Mouse (Mus musculus): ENCODE measurements around the gene Gm26602. TPM values are rescaled to one million over a fixed set of nuclear protein-coding genes. Genes with fewer than 3 reads are reported as not detected.

The Gm26602 gene
- polyA plus RNA-seq, 1 experiment from 2014 or later = 1.1 TPM

DNA sequence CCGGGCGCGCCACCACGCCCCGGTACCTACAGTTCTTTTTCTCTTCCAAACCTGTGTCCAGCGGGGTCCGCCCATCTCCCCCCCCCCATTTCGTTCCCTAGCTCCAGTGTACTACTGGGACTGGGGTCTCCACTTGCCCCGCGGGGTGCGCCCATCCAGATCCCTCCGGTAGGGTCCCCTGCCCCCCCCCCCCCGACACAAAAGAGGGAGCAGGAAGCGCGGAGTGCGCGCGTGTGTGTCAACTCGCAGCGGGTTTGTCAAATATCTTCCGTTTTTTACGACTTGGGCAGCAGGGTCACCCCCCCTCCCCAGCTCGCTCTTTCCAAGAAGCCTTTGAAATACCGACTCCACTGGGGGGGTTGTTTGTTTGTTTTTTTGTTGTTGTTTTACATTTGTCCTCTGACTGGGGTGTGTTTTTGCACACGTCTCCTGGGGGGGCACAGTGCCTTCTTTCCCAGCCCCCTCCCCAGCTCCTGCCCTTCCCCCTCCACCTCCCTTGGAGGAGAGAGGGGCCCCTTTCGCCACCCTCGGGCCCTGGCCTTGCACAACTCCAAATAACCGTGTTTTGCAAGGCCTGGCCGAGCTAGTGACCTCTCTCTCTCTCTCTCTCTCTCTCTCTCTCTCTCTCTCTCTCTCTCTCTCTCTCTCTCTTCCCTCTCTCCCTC lies 17.5 kb downstream of the Gm26602 start:
- no peak for DNase-seq (ENCODE audit: low spot score)
- WGBS = under 1% methylated on average over 28 of the region's 29 CpGs

DNA sequence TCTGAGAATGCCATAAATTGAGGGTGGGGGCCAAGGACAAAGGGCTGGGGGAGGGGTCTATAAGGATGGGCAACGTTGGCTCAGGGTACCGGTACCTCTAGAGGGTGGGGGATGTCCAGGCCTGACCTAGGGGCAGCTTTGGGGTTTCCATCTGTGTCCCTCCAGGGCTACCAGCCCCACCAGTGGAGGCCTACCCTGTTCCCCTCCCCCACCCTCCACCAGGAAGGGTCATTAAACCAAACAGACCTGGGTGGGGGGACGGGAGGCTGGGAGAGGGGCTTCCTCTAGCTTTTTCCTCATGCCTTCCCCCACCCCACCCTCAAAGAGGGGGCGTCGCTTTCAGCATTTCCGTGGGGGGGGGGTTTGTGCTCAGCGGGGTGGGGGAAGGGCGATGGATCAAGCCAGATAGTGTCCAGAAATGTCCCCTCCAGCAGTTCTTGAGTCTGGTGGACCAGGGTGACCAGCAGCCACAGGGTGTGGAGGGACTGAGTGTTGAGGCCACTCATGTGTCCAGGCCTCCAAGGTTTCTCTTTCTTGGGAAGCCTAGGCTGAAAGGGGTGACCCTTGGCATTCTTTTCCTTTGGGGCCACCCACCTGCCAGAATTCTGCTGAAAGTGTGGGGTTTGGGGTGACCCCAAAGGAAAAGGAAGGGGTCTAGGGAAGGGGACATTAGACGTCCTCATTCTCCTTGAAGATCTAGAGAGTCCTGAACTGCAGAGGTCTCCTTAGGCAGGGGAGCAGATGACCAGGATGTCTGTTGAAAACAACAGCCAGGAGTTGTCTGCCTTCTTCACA lies 18.4 kb downstream of the Gm26602 start:
- Histone ChIP-seq H3K4me1 (replicated peaks; ENCODE audit: control insufficient read depth, insufficient read depth, low read length) (peaks cover 29% of the 10 kb centered on the region), H3K27me3 (ENCODE audit: control insufficient read depth, insufficient read depth, low read length) (no peaks in the 10 kb centered on the region), H3K4me2 (replicated peaks) (peak overlapping the region; percentile 81), H3K36me3 (replicated peaks; ENCODE audit: control insufficient read depth, insufficient read depth) (peaks cover 20% of the 10 kb centered on the region), H3K9me3 (ENCODE audit: control insufficient read depth, low read length) (no peaks in the 10 kb centered on the region), H3K9ac (peak overlapping the region; percentile 84), H3K4me3 (replicated peaks; ENCODE audit: low read length) (peak overlapping the region; percentile 86), H3K27ac (peak overlapping the region; percentile 91; the same call in 1 of the 2 replicates)
- no peak for ATAC-seq (ENCODE audit: low FRiP score)
- no peak for DNase-seq (ENCODE audit: low spot score)
- WGBS = 33% methylated on average over 9 of the region's 9 CpGs

More for the DNA sequence above, 17.5 kb downstream of the Gm26602 start:
- H3K4me2 ChIP-seq (replicated peaks) = peak overlapping the region; percentile 81
- H3K9me3 ChIP-seq (ENCODE audit: control insufficient read depth, low read length) = no peaks in the 10 kb centered on the region
- peak overlapping the region; percentile 91 for H3K27ac ChIP-seq
- H3K27me3 ChIP-seq (ENCODE audit: control insufficient read depth, insufficient read depth, low read length) = peaks cover 6% of the 10 kb centered on the region
- peaks cover 13% of the 10 kb centered on the region for H3K36me3 ChIP-seq (replicated peaks; ENCODE audit: control insufficient read depth, insufficient read depth)
- H3K4me3 ChIP-seq (replicated peaks; ENCODE audit: low read length) = peak overlapping the region; percentile 86
- no peak for ATAC-seq (ENCODE audit: low FRiP score)
- H3K4me1 ChIP-seq (replicated peaks; ENCODE audit: control insufficient read depth, insufficient read depth, low read length) = peaks cover 27% of the 10 kb centered on the region
- H3K9ac ChIP-seq = peak overlapping the region; percentile 84

DNA sequence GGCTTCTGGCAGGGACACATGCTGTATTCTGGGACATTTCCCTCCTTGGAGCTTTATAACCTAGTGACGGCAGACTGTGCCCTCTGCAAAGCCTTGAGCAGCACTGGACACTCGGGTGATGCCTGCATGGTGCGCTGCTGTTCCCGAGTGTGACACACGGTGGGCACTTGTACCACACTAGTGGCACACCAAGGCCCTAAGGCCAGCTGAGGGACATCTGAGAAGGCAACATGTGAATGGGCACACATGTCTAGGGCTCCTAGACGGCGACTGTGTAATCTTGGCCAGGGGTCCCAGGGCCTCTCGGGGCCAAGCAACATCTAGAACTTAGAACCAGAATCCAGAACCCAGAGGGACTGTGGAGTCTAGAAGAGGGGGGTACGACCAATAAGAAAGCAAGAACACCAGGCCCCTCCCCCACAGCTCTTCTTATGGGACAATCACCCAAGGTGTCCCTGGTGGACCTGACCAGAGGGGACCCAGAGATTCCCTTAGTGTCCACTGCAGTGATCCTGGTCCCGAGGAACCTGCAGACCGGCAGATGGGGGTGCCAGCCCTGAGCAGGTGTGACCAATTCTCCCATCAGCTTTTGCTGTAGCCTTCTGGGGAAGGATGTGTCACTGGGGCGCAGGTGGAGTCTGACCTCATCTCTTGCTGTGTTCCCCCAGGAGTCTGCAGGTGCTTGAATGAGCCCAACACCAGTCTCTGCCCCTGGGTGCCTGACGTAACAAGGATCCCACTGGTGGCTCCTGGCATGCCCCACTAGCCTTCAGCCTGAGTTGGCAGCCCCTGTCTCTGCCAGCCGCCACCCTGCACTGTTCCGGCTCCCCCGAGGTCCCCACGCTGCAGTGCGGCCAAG lies 19.5 kb downstream of the Gm26602 start:
- Histone ChIP-seq H3K4me2 (replicated peaks) (peak overlapping the region; percentile 81; the same call in 1 of the 2 replicates), H3K4me3 (replicated peaks; ENCODE audit: low read length) (peak overlapping the region; percentile 3; the same call in 1 of the 2 replicates), H3K27ac (no peak overlapping the region), H3K9ac (peak overlapping the region; percentile 13; the same call in 1 of the 2 replicates), H3K9me3 (ENCODE audit: control insufficient read depth, low read length) (no peaks in the 10 kb centered on the region), H3K36me3 (replicated peaks; ENCODE audit: control insufficient read depth, insufficient read depth) (peaks cover 23% of the 10 kb centered on the region), H3K4me1 (replicated peaks; ENCODE audit: control insufficient read depth, insufficient read depth, low read length) (peaks cover 32% of the 10 kb centered on the region), H3K27me3 (ENCODE audit: control insufficient read depth, insufficient read depth, low read length) (no peaks in the 10 kb centered on the region)
- DNase-seq (ENCODE audit: low spot score) = no peak
- ATAC-seq (ENCODE audit: low FRiP score) = no peak
- WGBS = 78% methylated on average over 18 of the region's 18 CpGs

DNA sequence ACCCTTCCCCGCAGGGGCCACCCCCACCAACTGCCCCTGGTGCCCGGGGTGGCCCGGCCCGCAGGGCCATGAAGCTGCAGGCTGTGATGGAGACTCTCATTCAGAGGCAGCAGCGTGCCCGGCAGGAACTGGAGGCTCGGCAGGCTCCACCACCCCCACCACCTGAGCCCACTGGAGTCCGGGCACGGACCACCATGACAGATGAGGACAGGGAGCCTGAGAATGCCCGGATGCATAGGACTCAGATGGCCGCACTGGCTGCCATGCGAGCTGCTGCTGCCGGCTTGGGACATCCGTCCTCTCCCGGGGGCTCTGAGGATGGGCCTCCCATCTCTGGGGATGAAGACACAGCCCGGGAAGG lies 20.1 kb downstream of the Gm26602 start:
- H3K4me3 ChIP-seq (replicated peaks; ENCODE audit: low read length) = 0 out of 2 replicates have a peak overlapping the region, but pooled peaks have one; percentile 3
- peak overlapping the region; percentile 13; the same call in 1 of the 2 replicates for H3K9ac ChIP-seq
- no peak overlapping the region for H3K27ac ChIP-seq
- peaks cover 23% of the 10 kb centered on the region for H3K36me3 ChIP-seq (replicated peaks; ENCODE audit: control insufficient read depth, insufficient read depth)
- no peak overlapping the region for H3K4me2 ChIP-seq (replicated peaks)
- H3K9me3 ChIP-seq (ENCODE audit: control insufficient read depth, low read length) = no peaks in the 10 kb centered on the region
- H3K4me1 ChIP-seq (replicated peaks; ENCODE audit: control insufficient read depth, insufficient read depth, low read length) = peaks cover 32% of the 10 kb centered on the region
- H3K27me3 ChIP-seq (ENCODE audit: control insufficient read depth, insufficient read depth, low read length) = no peaks in the 10 kb centered on the region
- WGBS = 51% methylated on average over 16 of the region's 16 CpGs
- DNase-seq (ENCODE audit: low spot score) (no peak), ATAC-seq (ENCODE audit: low FRiP score) (no peak)

DNA sequence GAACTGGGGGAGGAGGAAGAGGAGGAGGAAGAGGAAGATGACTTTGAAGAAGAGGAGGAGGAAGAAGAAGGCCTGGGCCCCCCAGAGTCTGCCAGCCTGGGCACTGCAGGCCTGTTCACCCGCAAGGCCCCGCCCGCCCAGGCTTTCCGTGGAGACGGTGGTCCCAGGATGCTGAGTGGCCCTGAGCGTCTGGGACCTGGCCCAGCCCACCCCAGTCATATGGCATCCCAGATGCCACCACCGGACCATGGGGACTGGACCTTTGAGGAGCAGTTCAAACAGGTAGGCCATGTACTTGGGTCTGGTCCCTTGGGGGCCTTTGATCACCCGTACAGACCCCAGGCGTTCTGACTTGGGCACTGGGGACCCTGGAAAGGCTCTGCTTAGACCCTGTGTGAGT lies 21.1 kb downstream of the Gm26602 start:
- Histone ChIP-seq H3K4me3 (replicated peaks; ENCODE audit: low read length) (no peak overlapping the region), H3K9ac (no peak overlapping the region), H3K27me3 (ENCODE audit: control insufficient read depth, insufficient read depth, low read length) (no peaks in the 10 kb centered on the region), H3K9me3 (ENCODE audit: control insufficient read depth, low read length) (no peaks in the 10 kb centered on the region), H3K36me3 (replicated peaks; ENCODE audit: control insufficient read depth, insufficient read depth) (peaks cover 23% of the 10 kb centered on the region), H3K4me1 (replicated peaks; ENCODE audit: control insufficient read depth, insufficient read depth, low read length) (peaks cover 35% of the 10 kb centered on the region), H3K27ac (no peak overlapping the region), H3K4me2 (replicated peaks) (no peak overlapping the region)
- WGBS = 81% methylated on average over 9 of the region's 9 CpGs
- DNase-seq (ENCODE audit: low spot score) (no peak), ATAC-seq (ENCODE audit: low FRiP score) (no peak)

DNA sequence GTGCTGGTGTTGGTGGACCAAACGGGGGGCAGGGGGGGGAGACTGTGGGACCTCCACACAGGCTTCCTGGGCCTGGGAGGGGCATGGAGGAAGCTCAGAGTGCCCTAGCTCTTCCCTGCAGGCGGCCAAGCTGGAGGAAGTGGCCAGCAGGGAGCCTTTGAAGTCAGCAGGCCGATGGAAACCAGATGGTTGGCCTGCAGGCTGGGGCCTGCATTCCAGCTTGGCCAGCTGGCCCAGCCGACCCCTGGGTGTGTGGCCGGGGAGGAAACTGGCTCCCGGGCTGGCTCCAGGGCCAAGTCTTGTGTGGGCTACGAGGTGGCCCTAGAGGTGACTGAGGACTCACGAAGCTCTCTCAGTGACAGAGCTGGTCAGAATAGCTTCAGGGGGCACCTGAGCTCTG lies 22.1 kb downstream of the Gm26602 start:
- DNase-seq (ENCODE audit: low spot score) (no peak), ATAC-seq (ENCODE audit: low FRiP score) (no peak)
- Histone ChIP-seq H3K36me3 (replicated peaks; ENCODE audit: control insufficient read depth, insufficient read depth) (peaks cover 24% of the 10 kb centered on the region), H3K27ac (peak overlapping the region; percentile 49; the same call in 1 of the 2 replicates), H3K4me3 (replicated peaks; ENCODE audit: low read length) (no peak overlapping the region), H3K9ac (no peak overlapping the region), H3K4me2 (replicated peaks) (no peak overlapping the region), H3K9me3 (ENCODE audit: control insufficient read depth, low read length) (no peaks in the 10 kb centered on the region), H3K4me1 (replicated peaks; ENCODE audit: control insufficient read depth, insufficient read depth, low read length) (peaks cover 38% of the 10 kb centered on the region), H3K27me3 (ENCODE audit: control insufficient read depth, insufficient read depth, low read length) (no peaks in the 10 kb centered on the region)
- 21% methylated on average over 8 of the region's 8 CpGs for WGBS

DNA sequence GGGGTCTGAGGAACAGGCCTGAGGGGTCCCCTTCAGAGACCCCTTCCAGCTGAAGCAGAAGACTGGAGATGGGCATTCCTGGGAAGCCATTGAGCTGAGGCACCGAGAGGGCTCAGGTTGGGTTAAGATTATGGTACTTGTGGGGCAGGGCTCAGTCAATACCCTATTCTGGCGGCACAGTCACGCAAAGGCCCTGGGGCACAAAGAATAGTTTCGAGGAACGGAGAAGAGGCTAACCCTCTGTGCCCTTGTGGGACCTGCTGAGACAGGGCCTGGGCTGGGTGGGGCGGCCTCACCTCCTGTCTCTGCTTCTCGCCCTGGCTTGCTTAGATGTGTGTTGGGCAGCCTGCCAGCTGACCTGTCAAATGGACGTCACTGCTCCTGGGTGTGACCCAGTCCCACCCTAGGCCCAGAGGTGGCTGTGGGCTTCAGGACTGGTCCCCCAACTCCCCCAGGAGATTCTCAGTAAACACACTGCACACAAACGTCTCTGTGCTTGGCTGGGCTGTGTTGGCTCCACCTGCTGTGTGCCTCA lies 22.6 kb downstream of the Gm26602 start:
- no peak overlapping the region for H3K4me2 ChIP-seq (replicated peaks)
- peaks cover 27% of the 10 kb centered on the region for H3K36me3 ChIP-seq (replicated peaks; ENCODE audit: control insufficient read depth, insufficient read depth)
- H3K9me3 ChIP-seq (ENCODE audit: control insufficient read depth, low read length) = no peaks in the 10 kb centered on the region
- peaks cover 38% of the 10 kb centered on the region for H3K4me1 ChIP-seq (replicated peaks; ENCODE audit: control insufficient read depth, insufficient read depth, low read length)
- H3K9ac ChIP-seq = no peak overlapping the region
- WGBS = 62% methylated on average over 9 of the region's 9 CpGs
- DNase-seq (ENCODE audit: low spot score) = no peak
- 0 out of 2 replicates have a peak overlapping the region, but pooled peaks have one; percentile 49 for H3K27ac ChIP-seq
- ATAC-seq (ENCODE audit: low FRiP score) = no peak
- H3K4me3 ChIP-seq (replicated peaks; ENCODE audit: low read length) = no peak overlapping the region
- H3K27me3 ChIP-seq (ENCODE audit: control insufficient read depth, insufficient read depth, low read length) = no peaks in the 10 kb centered on the region

DNA sequence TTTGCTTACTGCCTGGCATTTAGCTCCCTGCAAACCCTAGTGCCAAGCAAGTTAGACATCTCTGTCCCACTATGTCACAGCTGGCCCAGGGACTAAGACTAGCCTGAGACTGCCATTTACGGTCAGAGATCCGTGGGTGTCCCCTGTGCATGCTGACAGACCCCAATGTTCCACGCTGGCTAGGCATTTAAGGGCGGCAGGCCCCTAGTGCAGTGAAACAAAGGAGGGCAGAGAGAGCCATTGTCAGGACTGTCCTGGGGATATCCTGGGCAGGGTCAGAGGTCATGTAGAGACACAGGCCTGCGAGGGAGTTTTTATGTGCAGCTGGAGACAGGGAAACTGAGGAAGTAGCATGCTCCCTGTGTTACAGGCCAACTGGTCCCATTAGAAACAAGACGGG lies 23.2 kb downstream of the Gm26602 start:
- peaks cover 27% of the 10 kb centered on the region for H3K36me3 ChIP-seq (replicated peaks; ENCODE audit: control insufficient read depth, insufficient read depth)
- H3K27ac ChIP-seq = peak overlapping the region; percentile 49; the same call in 1 of the 2 replicates
- H3K4me2 ChIP-seq (replicated peaks) = no peak overlapping the region
- H3K4me1 ChIP-seq (replicated peaks; ENCODE audit: control insufficient read depth, insufficient read depth, low read length) = peaks cover 36% of the 10 kb centered on the region
- ATAC-seq (ENCODE audit: low FRiP score) (no peak), DNase-seq (ENCODE audit: low spot score) (no peak)
- no peak overlapping the region for H3K9ac ChIP-seq
- WGBS = 24% methylated on average over 6 of the region's 6 CpGs
- H3K4me3 ChIP-seq (replicated peaks; ENCODE audit: low read length) = no peak overlapping the region
- H3K27me3 ChIP-seq (ENCODE audit: control insufficient read depth, insufficient read depth, low read length) = no peaks in the 10 kb centered on the region
- H3K9me3 ChIP-seq (ENCODE audit: control insufficient read depth, low read length) = no peaks in the 10 kb centered on the region

Measured in hindbrain, embryonic 14.5 days (tissue).